Mouse (Mus musculus): ENCODE data around the gene Zmynd12. TPM values are rescaled to one million over a fixed set of nuclear protein-coding genes. Genes with fewer than 3 reads are reported as not detected.

The Zmynd12 gene
- polyA plus RNA-seq (2014; fragmentation: Nextera tagmentation; extraction: Ambion mirVana), result 0.30 and 0.38 TPM in 2 replicates

- H3K27me3 ChIP-seq (replicated peaks; ENCODE audit: control insufficient read depth, insufficient read depth, low read length), result no peaks in the 10 kb centered on the region
- WGBS, result 0% methylated on average over 52 of the region's 52 CpGs
Observed at GRCm38 (mm10) chr4:119422294-119422964, at the start of gene Zmynd12, which contains the start of gene Ppcs. Gene Zmynd12 (plus strand): TSS chr4:119422814. Gene Ppcs (minus strand): TSS chr4:119422420.

GRCm38 (mm10) chr4:119381471-119382190 lies 41.0 kb upstream of the Zmynd12 start:
- Histone ChIP-seq H3K9me3 (replicated peaks; ENCODE audit: control insufficient read depth, low read length) (no peaks in the 10 kb centered on the region), H3K27me3 (replicated peaks; ENCODE audit: control insufficient read depth, insufficient read depth, low read length) (no peaks in the 10 kb centered on the region), H3K27ac (ENCODE audit: low read depth, low read length) (no peak overlapping the region), H3K36me3 (ENCODE audit: control insufficient read depth, insufficient read depth, low read length) (no peaks in the 10 kb centered on the region), H3K4me2 (ENCODE audit: low read length) (no peak overlapping the region), H3K4me3 (ENCODE audit: low read depth, low read length) (no peak overlapping the region), H3K4me1 (ENCODE audit: control insufficient read depth, insufficient read depth, low read length) (no peaks in the 10 kb centered on the region), H3K9ac (ENCODE audit: low read length) (no peak overlapping the region)
- WGBS, result 72% methylated on average over 7 of the region's 7 CpGs
- DNase-seq (ENCODE audit: low spot score), result no peak
- ATAC-seq, result no peak

More at GRCm38 (mm10) chr4:119422294-119422964, at the start of gene Zmynd12, which contains the start of gene Ppcs:
- ATAC-seq (peak; percentile 94), DNase-seq (ENCODE audit: low spot score) (peak; percentile 93)
- peaks cover 11% of the 10 kb centered on the region; the same call in 1 of the 2 replicates for H3K4me1 ChIP-seq (ENCODE audit: control insufficient read depth, insufficient read depth, low read length)
- peak within 1 kb of the TSS; percentile 77 for H3K9ac ChIP-seq (ENCODE audit: low read length)
- no peaks in the 10 kb centered on the region for H3K36me3 ChIP-seq (ENCODE audit: control insufficient read depth, insufficient read depth, low read length)
- no peaks in the 10 kb centered on the region for H3K9me3 ChIP-seq (replicated peaks; ENCODE audit: control insufficient read depth, low read length)
- H3K4me3 ChIP-seq (ENCODE audit: low read depth, low read length), result peak within 1 kb of the TSS; percentile 59
- H3K27ac ChIP-seq (ENCODE audit: low read depth, low read length), result peak within 1 kb of the TSS; percentile 65
- peak within 1 kb of the TSS; percentile 77 for H3K4me2 ChIP-seq (ENCODE audit: low read length)

DNA sequence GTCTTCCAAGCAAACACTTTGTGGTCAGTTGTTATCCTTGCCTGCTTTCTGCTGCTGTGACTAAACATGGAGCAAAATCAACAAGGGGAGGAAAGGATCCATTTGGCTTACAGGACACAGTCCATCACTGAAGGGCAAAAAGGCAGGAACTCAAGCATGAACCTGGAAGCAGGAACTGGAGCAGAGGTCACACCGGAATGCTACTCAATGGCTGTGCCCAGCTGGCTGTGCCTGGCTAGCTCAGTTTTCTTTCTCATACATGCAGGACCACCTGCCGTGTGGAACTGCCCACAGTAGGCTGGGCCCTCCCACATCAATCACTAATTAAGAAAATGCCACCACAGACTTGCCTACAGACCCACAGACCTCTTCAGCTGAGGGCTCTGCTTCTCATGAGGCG lies 33.4 kb upstream of the Zmynd12 start:
- Histone ChIP-seq H3K27me3 (replicated peaks; ENCODE audit: control insufficient read depth, insufficient read depth, low read length) (no peaks in the 10 kb centered on the region), H3K27ac (ENCODE audit: low read depth, low read length) (no peak overlapping the region), H3K9me3 (replicated peaks; ENCODE audit: control insufficient read depth, low read length) (peaks cover 4% of the 10 kb centered on the region; the same call in 1 of the 2 replicates), H3K4me3 (ENCODE audit: low read depth, low read length) (no peak overlapping the region), H3K36me3 (ENCODE audit: control insufficient read depth, insufficient read depth, low read length) (no peaks in the 10 kb centered on the region), H3K4me2 (ENCODE audit: low read length) (no peak overlapping the region), H3K4me1 (ENCODE audit: control insufficient read depth, insufficient read depth, low read length) (no peaks in the 10 kb centered on the region), H3K9ac (ENCODE audit: low read length) (no peak overlapping the region)
- ATAC-seq (no peak), DNase-seq (ENCODE audit: low spot score) (no peak)
- WGBS, result 42% methylated on average over 3 of the region's 3 CpGs

- DNase-seq (ENCODE audit: low spot score), result peak; percentile 10
- H3K4me2 ChIP-seq (ENCODE audit: low read length), result no peak overlapping the region
- no peaks in the 10 kb centered on the region for H3K4me1 ChIP-seq (ENCODE audit: control insufficient read depth, insufficient read depth, low read length)
- 92% methylated on average over 1 of the region's 1 CpGs for WGBS
- no peaks in the 10 kb centered on the region for H3K36me3 ChIP-seq (ENCODE audit: control insufficient read depth, insufficient read depth, low read length)
- H3K4me3 ChIP-seq (ENCODE audit: low read depth, low read length), result no peak overlapping the region
- ATAC-seq, result no peak
- H3K27me3 ChIP-seq (replicated peaks; ENCODE audit: control insufficient read depth, insufficient read depth, low read length), result no peaks in the 10 kb centered on the region
- peaks cover 4% of the 10 kb centered on the region; the same call in 1 of the 2 replicates for H3K9me3 ChIP-seq (replicated peaks; ENCODE audit: control insufficient read depth, low read length)
- H3K9ac ChIP-seq (ENCODE audit: low read length), result no peak overlapping the region
- H3K27ac ChIP-seq (ENCODE audit: low read depth, low read length), result no peak overlapping the region
Observed at GRCm38 (mm10) chr4:119390369-119390768, 32.2 kb upstream of the Zmynd12 start.

- no peaks in the 10 kb centered on the region for H3K27me3 ChIP-seq (replicated peaks; ENCODE audit: control insufficient read depth, insufficient read depth, low read length)
- no peak overlapping the region for H3K27ac ChIP-seq (ENCODE audit: low read depth, low read length)
- H3K4me1 ChIP-seq (ENCODE audit: control insufficient read depth, insufficient read depth, low read length), result no peaks in the 10 kb centered on the region
- ATAC-seq (no peak), DNase-seq (ENCODE audit: low spot score) (no peak)
- H3K4me3 ChIP-seq (ENCODE audit: low read depth, low read length), result no peak overlapping the region
- 82% methylated on average over 7 of the region's 7 CpGs for WGBS
- H3K9ac ChIP-seq (ENCODE audit: low read length), result no peak overlapping the region
- peaks cover 15% of the 10 kb centered on the region; the same call in 1 of the 2 replicates for H3K36me3 ChIP-seq (ENCODE audit: control insufficient read depth, insufficient read depth, low read length)
- no peak overlapping the region for H3K4me2 ChIP-seq (ENCODE audit: low read length)
- H3K9me3 ChIP-seq (replicated peaks; ENCODE audit: control insufficient read depth, low read length), result peaks cover 8% of the 10 kb centered on the region
Observed at GRCm38 (mm10) chr4:119398751-119399150, 23.9 kb upstream of the Zmynd12 start.

GRCm38 (mm10) chr4:119400896-119401295 lies 21.7 kb upstream of the Zmynd12 start:
- Histone ChIP-seq H3K4me1 (ENCODE audit: control insufficient read depth, insufficient read depth, low read length) (no peaks in the 10 kb centered on the region), H3K4me3 (ENCODE audit: low read depth, low read length) (no peak overlapping the region), H3K9me3 (replicated peaks; ENCODE audit: control insufficient read depth, low read length) (peaks cover 8% of the 10 kb centered on the region), H3K9ac (ENCODE audit: low read length) (no peak overlapping the region), H3K36me3 (ENCODE audit: control insufficient read depth, insufficient read depth, low read length) (peaks cover 18% of the 10 kb centered on the region; the same call in 1 of the 2 replicates), H3K4me2 (ENCODE audit: low read length) (no peak overlapping the region), H3K27ac (ENCODE audit: low read depth, low read length) (no peak overlapping the region), H3K27me3 (replicated peaks; ENCODE audit: control insufficient read depth, insufficient read depth, low read length) (no peaks in the 10 kb centered on the region)
- ATAC-seq (no peak), DNase-seq (ENCODE audit: low spot score) (no peak)
- 62% methylated on average over 7 of the region's 7 CpGs for WGBS

DNA sequence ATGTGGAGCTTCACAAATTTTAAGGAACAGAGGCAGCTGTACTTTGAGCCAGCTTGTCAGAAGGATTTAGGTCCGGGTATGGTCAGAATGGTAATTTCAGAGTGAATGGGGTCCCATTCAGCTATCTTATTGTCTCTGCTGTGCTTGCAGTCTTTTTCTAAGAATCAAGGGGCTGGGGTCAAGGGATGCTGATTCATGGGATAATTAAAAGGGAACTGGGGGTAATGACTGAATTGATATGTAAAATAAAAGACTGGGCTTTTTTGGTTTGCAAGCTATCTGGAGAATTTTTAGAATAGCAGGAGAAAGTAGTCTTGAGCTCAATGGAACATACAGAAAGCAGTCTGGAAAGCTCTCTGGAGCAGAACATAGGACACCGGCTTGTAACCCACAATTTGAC lies 19.2 kb upstream of the Zmynd12 start:
- H3K4me3 ChIP-seq (ENCODE audit: low read depth, low read length), result no peak overlapping the region
- WGBS, result 57% methylated on average over 2 of the region's 2 CpGs
- ATAC-seq (no peak), DNase-seq (ENCODE audit: low spot score) (no peak)
- no peak overlapping the region for H3K9ac ChIP-seq (ENCODE audit: low read length)
- no peak overlapping the region for H3K27ac ChIP-seq (ENCODE audit: low read depth, low read length)
- no peak overlapping the region for H3K4me2 ChIP-seq (ENCODE audit: low read length)
- no peaks in the 10 kb centered on the region for H3K27me3 ChIP-seq (replicated peaks; ENCODE audit: control insufficient read depth, insufficient read depth, low read length)
- H3K9me3 ChIP-seq (replicated peaks; ENCODE audit: control insufficient read depth, low read length), result peaks cover 8% of the 10 kb centered on the region
- peaks cover 15% of the 10 kb centered on the region; the same call in 1 of the 2 replicates for H3K36me3 ChIP-seq (ENCODE audit: control insufficient read depth, insufficient read depth, low read length)
- H3K4me1 ChIP-seq (ENCODE audit: control insufficient read depth, insufficient read depth, low read length), result no peaks in the 10 kb centered on the region

GRCm38 (mm10) chr4:119411877-119412650 lies 10.6 kb upstream of the Zmynd12 start:
- Histone ChIP-seq H3K4me2 (ENCODE audit: low read length) (no peak overlapping the region), H3K36me3 (ENCODE audit: control insufficient read depth, insufficient read depth, low read length) (no peaks in the 10 kb centered on the region), H3K27me3 (replicated peaks; ENCODE audit: control insufficient read depth, insufficient read depth, low read length) (no peaks in the 10 kb centered on the region), H3K9ac (ENCODE audit: low read length) (no peak overlapping the region), H3K9me3 (replicated peaks; ENCODE audit: control insufficient read depth, low read length) (no peaks in the 10 kb centered on the region), H3K4me3 (ENCODE audit: low read depth, low read length) (no peak overlapping the region), H3K27ac (ENCODE audit: low read depth, low read length) (no peak overlapping the region), H3K4me1 (ENCODE audit: control insufficient read depth, insufficient read depth, low read length) (peaks cover 12% of the 10 kb centered on the region)
- WGBS, result 81% methylated on average over 12 of the region's 12 CpGs
- DNase-seq (ENCODE audit: low spot score), result no peak
- ATAC-seq, result no peak

Data from forebrain, embryonic 14.5 days (tissue).